Mouse (Mus musculus) erythroblast, embryonic 14.5 days (primary cell): ENCODE measurements around the gene Sfr1.

Experiments used
- GATA1 ChIP-seq: IDR thresholded peaks from 2 replicates; pipeline ENCODE4 v1.6.1; 2012; ENCODE audit warnings: low read length, inconsistent platforms, mixed read lengths
- TAL1 ChIP-seq: IDR thresholded peaks from 3 replicates; pipeline ENCODE4 v1.6.1; 2012; ENCODE audit warnings: low read length, inconsistent platforms, mixed read lengths

DNA sequence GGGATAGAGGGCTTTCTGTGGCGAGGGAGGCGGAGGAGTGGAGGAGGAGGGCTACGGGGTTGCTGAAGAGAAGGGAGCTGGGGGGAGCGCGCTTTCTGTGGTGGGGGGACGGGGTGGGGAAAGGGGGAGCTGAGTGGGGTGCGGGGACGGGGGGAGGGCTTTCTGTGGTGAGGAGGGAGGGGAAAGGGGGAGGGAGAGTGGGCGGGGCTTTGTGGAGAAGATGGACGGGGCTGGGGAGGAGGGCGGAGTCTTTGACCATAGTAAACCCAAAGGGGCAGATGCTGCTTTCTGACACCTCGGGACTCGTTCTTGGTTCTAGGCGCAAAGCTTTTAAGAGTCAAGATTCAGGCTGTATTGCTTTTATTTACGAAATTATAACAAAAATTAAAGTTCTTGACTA is 449 bp downstream of the Sfr1 start:
- TF ChIP-seq TAL1 (no peak), GATA1 (no peak)
